Mouse (Mus musculus): ENCODE results near the gene Hmx3.

The Hmx3 gene

DNA sequence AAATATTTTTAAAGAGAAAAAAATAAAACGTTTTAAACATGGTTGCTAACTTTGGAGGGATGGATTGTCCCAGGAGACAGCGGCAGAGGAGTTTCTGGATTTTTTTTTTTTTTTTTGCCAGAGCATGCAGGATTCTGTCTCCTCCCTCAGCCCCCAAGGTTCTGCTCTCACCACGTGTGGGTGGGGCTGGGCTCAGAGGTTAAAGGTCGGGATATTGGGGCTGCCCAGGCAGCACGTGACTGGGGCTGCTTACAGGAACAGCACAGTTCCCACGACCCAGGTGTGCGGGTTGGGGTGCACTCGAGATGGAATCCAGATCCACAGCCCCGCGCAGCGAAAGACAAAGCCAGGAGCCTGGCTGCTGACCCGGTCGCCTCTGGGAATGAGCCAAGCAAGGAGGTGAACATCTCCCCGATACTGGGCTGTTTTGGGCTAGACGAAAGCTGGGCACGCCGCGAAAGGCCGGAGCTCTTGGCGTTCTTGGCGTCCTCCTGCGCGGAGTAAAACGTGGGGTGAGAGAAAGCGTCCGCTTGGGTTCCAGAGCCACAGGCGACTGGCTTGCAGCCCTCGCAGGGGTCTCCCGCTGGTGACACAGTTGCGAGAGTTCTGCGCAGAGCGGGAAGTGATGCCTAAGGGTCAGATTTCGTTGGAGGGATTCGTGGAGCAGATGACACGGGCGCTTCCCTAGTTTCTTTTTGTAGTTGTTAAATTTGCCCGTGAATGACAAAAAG lies 14.0 kb downstream of the Hmx3 start:
- DNase-seq (ENCODE audit: low spot score) = no peak

DNA sequence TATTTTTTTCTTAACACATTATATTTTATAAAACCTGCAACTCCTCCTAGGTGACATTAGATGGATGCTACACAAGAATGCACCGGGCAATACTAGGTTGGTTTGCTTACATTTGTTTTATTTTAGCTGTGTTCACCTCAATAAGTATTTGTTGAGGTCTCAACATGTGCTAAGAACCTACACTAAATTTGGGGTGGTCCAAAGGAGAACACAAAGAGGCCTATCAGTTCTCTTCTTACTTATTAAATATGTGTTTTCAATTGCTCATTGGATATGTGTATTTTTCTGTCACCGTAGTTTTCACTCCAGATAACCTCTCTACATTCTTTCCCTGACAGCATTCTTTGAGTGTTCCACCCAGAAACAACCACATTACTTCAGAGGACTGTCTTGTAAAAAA lies 15.1 kb downstream of the Hmx3 start:
- DNase-seq (ENCODE audit: low spot score) = no peak

DNA sequence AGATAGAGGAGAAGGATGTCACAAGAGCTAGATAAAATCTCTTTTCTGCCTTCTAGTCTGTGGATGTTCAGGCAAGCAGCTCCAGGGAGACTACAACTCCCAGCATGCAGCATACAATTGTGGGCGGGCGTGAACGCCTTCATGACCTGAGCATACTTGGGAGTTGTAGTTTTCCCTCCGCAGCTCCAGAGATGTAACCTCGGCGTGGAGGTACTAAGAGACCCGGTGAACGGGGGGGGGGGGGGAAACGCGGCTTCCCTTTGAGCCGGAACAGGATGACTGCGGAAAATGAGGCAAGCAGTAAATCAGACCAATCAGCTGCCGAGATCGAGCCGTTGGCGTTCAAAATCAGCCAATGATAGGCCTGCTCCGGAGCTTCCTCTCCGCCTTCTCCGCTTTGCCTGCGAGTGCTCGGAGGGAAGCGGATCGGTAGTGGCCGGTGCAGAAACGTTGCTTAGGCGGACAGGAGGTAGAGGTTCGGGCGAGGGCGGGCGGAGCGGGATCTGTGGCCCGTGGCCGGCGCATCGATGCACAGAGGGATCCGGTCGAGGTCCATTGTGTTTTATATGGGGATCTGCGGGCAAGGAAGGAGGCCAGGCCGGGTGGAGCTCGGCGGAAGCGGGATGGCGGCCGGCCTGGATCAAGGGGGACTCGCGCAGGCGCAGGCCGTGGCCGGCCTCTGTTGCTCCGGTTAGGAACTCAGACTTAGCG lies 17.5 kb downstream of the Hmx3 start, which contains the start of gene Bub3:
Gene Bub3 (plus strand): TSS at position 237 of the 711 bp plus-strand sequence.
- DNase-seq (ENCODE audit: low spot score) = peak; percentile 90

DNA sequence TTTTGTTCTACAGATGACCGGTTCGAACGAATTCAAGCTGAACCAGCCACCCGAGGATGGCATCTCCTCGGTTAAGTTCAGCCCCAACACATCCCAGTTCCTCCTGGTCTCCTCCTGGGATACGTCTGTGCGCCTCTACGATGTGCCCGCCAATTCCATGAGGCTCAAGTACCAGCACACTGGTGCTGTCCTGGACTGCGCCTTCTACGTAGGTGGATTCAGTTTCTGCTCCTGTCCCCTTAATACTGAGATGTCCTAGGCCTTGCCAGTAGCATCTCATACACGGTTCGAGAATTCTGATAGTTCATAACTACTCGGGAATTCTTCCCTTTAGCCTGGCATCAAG lies 18.0 kb downstream of the Hmx3 start:
- no peak for DNase-seq (ENCODE audit: low spot score)

DNA sequence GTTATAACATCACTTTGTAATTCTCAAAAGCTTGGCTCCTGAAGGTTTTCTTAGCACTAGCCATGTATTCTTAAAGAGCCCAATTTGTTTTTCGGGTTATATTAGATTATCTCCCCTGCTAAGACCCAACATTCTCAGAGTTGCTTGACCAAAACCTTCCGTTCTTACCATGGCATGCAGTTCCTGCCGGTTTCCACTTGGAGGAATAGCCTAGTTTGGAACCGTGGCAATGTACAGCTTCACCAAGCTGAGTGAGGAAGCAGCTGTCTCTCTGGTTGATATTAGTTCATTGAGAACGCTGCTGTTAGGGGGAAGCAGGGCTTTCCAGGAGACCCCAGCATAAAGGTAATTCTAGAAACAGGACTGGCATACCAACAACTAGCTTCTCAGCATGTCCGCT lies 32.6 kb downstream of the Hmx3 start:
- no peak for DNase-seq (ENCODE audit: low spot score)

DNA sequence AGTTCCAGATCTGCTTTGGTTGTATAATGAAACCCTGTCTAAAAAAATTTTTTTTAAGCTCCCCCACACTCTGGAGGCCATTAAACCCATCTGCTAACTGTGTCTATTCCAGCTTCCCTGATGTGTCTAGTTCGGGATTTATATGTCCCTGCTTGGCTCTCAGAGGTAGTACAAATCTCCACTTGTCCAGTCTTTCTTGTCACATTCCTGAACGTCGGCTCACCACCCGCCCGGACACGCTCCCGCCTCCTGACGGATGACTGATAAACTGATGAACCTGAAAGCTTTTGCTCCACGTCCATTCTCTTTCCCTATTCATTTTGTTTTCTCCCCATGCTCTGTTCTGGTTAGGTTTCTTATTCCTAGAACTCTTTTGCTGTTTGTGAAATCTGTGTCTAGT lies 39.5 kb downstream of the Hmx3 start:
- peak; percentile 57 for DNase-seq (ENCODE audit: low spot score)

DNA sequence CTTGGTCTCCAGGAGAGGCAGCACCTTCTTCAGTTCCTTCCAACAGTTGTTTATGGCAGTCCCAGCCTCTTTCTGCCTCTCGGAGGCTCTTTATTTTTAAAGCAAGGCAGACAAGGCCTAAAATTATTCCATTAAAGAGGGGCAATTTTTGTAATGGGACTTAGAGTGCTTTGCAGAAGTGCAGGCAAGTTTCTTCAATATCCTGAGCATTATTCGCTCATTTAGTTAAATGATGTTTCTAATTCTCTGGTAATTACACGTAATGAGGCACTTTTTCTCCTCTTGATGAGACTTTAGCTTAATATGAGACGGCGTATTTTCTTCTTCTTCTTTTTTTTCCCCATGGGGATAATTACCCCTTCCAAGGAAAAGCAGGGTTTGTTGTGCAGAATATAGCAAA lies 42.9 kb downstream of the Hmx3 start:
- no peak for DNase-seq (ENCODE audit: low spot score)
